Mouse (Mus musculus) CH12.LX (cell line): Measurements from ENCODE around the gene Frzb. TPM values are rescaled to one million over a fixed set of nuclear protein-coding genes. Genes with fewer than 3 reads are reported as not detected.

Experiments
- DNase-seq: peaks from one replicate; pipeline ENCODE4 v3.0.0-alpha.2; 2013; ENCODE audit errors: extremely low read depth
- H3K27ac ChIP-seq: 2 replicates; pipeline ENCODE4 v1.5.1; 2012; ENCODE audit warnings: low read depth, mild to moderate bottlenecking, control low read depth, moderate library complexity; ENCODE audit not compliant: insufficient read depth
- H3K27me3 ChIP-seq: replicated peaks from 2 replicates; pipeline ENCODE3; 2012; ENCODE audit warnings: inconsistent platforms
- H3K36me3 ChIP-seq, 2 experiments: replicated peaks in 1 of 2; 2 replicates each; pipeline versions ENCODE3 to v1.6.1; 2012; ENCODE audit warnings: inconsistent platforms in 1 of 2, low read length in 1 of 2, mild to moderate bottlenecking in 1 of 2, mixed read lengths in 1 of 2, moderate library complexity in 1 of 2; ENCODE audit not compliant: control insufficient read depth in 1 of 2, insufficient read depth in 1 of 2
- H3K4me1 ChIP-seq, 2 experiments: 2 replicates each; pipeline ENCODE4 v1.6.1; 2012; ENCODE audit warnings: inconsistent platforms in 1 of 2, moderate library complexity in 1 of 2; ENCODE audit not compliant: insufficient read depth in 2 of 2, control insufficient read depth in 1 of 2
- H3K4me2 ChIP-seq: 2 replicates; pipeline ENCODE4 v1.6.1; 2012; ENCODE audit warnings: low read depth, mild to moderate bottlenecking, control low read depth; ENCODE audit not compliant: poor library complexity, insufficient read depth, severe bottlenecking
- H3K4me3 ChIP-seq, 3 experiments: fragments of 150-350 bp in 1 of 3; sonication (generic) in 1 of 3; replicated peaks in 1 of 3; 2 replicates each; pipeline versions ENCODE3 to v1.5.1; 2011 to 2012; ENCODE audit warnings: low read depth in 2 of 3, low read length in 2 of 3, mild to moderate bottlenecking in 2 of 3, moderate library complexity in 2 of 3, control low read depth in 1 of 3, improper control_type of control experiment in 1 of 3, inconsistent platforms in 1 of 3, mixed read lengths in 1 of 3; ENCODE audit not compliant: poor library complexity in 1 of 3
- H3K79me2 ChIP-seq: replicated peaks from 2 replicates; pipeline ENCODE4 v1.6.1; 2012; ENCODE audit warnings: mild to moderate bottlenecking, moderate library complexity; ENCODE audit not compliant: control insufficient read depth, poor library complexity, insufficient read depth, severe bottlenecking; ENCODE audit errors: extremely low read depth
- H3K9ac ChIP-seq: 2 replicates; pipeline ENCODE4 v1.6.1; 2012; ENCODE audit warnings: low read depth, mild to moderate bottlenecking, control low read depth, moderate library complexity; ENCODE audit not compliant: insufficient read depth
- H3K9me3 ChIP-seq: replicated peaks from 2 replicates; pipeline ENCODE3; 2012; ENCODE audit warnings: low read length, inconsistent platforms, mixed read lengths
- BHLHE40 ChIP-seq: IDR thresholded peaks from 2 replicates; pipeline ENCODE4 v1.6.1; 2011; ENCODE audit warnings: mild to moderate bottlenecking, low read depth, low read length, improper control_type of control experiment
- JUND ChIP-seq: conservative IDR thresholded peaks from 2 replicates; pipeline ENCODE4 v1.6.1; 2011; ENCODE audit warnings: low read depth, low read length, improper control_type of control experiment
- MAFK ChIP-seq: IDR thresholded peaks from 2 replicates; pipeline ENCODE4 v1.6.1; 2011; ENCODE audit warnings: low read length, improper control_type of control experiment; ENCODE audit not compliant: insufficient replicate concordance
- MEF2A ChIP-seq: IDR thresholded peaks from 2 replicates; pipeline ENCODE4 v1.6.1; 2014; ENCODE audit warnings: low read depth, mild to moderate bottlenecking, inconsistent platforms, low read length, improper control_type of control experiment, borderline replicate concordance
- MXI1 ChIP-seq: IDR thresholded peaks from 2 replicates; pipeline ENCODE4 v1.6.1; 2011; ENCODE audit warnings: mild to moderate bottlenecking, low read depth, low read length, improper control_type of control experiment
- MYC ChIP-seq: IDR thresholded peaks from 2 replicates; pipeline ENCODE4 v1.6.1; 2011; ENCODE audit warnings: low read depth, mild to moderate bottlenecking, improper control_type of control experiment, low read length
- NRF1 ChIP-seq: IDR thresholded peaks from 2 replicates; pipeline ENCODE4 v1.6.1; 2014; ENCODE audit warnings: low read depth, mild to moderate bottlenecking, inconsistent platforms, low read length, improper control_type of control experiment, moderate library complexity
- POLR2AphosphoS2 ChIP-seq: IDR thresholded peaks from 2 replicates; pipeline ENCODE4 v1.6.1; 2011; ENCODE audit warnings: low read depth, low read length, improper control_type of control experiment
- SMC3 ChIP-seq: IDR thresholded peaks from 2 replicates; pipeline ENCODE4 v1.6.1; 2011; ENCODE audit warnings: low read depth, low read length, improper control_type of control experiment
- TBP ChIP-seq: conservative IDR thresholded peaks from 2 replicates; pipeline ENCODE4 v1.6.1; 2011; ENCODE audit warnings: low read depth, low read length, improper control_type of control experiment
- TCF12 ChIP-seq: IDR thresholded peaks from 2 replicates; pipeline ENCODE4 v1.6.1; 2014; ENCODE audit warnings: low read depth, mild to moderate bottlenecking, inconsistent platforms, low read length, improper control_type of control experiment
- USF1 ChIP-seq: IDR thresholded peaks from 2 replicates; pipeline ENCODE4 v1.6.1; 2014; ENCODE audit warnings: low read depth, mild to moderate bottlenecking, inconsistent platforms, low read length, improper control_type of control experiment
- ZC3H11A ChIP-seq: IDR thresholded peaks from 2 replicates; pipeline ENCODE4 v1.6.1; 2012; ENCODE audit warnings: low read depth, mild to moderate bottlenecking, inconsistent platforms, low read length, improper control_type of control experiment
- ZMIZ1 ChIP-seq: IDR thresholded peaks from 2 replicates; pipeline ENCODE4 v1.6.1; 2012; ENCODE audit warnings: low read depth, mild to moderate bottlenecking, inconsistent platforms, low read length, improper control_type of control experiment
- ZNF384 ChIP-seq: IDR thresholded peaks from 2 replicates; pipeline ENCODE4 v1.6.1; 2012; ENCODE audit warnings: low read depth, low read length, improper control_type of control experiment, inconsistent platforms
- dilution Hi-C: fragments of 300-500 bp; cut with MboI; formaldehyde crosslinking; loops from 2 replicates; pipeline ENCODE4 v1.14.3; 2020; ENCODE audit warnings: low sequenced_read_pairs; ENCODE audit not compliant: extremely low pct_unique_long_range_greater_than_20kb, extremely low pct_ligation_motif_present
- in situ Hi-C: fragments of 300-500 bp; cut with MboI; formaldehyde crosslinking; loops from 3 replicates; pipeline ENCODE4 v1.14.3; 2019; ENCODE audit warnings: low sequenced_read_pairs, low pct_ligation_motif_present, low pct_unique_long_range_greater_than_20kb, mixed read lengths
- polyA plus RNA-seq: library from polyadenylated mRNA; unstranded; fragments of >175 nt; gene quantifications from 2 replicates; pipeline ENCODE4 v1.2.1, GENCODE M21; 2012; ENCODE audit warnings: low read depth; ENCODE audit not compliant: insufficient read length
- total RNA-seq, 2 experiments: library from RNA; depleted of rRNA; stranded (reverse); fragments of 300-350 nt in 1 of 2; fragments of >200 nt in 1 of 2; gene quantifications; 2 replicates each; pipeline ENCODE4 v1.2.3; 2012 to 2014

Gene Frzb
- total and polyA plus RNA-seq, 3 experiments: not detected

DNA sequence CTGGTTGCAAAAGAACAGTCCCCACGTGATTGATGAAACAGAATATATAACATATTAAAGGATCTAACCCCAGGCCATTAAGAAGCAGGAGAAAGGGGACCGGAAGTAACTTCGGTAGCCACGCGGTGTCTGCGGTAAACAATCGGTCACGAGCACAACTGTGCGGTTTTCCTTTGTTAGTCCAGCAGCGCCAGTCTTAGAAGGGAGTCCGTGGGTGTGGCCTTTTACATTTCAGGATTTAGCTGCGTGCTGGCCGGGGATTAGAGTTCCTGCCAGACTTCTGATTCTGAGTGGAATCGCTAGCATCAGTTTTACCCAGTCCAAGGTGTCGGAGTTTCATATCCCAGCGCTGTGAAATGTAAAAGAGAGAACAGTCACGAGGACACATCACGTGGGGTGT lies 34.3 kb downstream of the Frzb start:
- no peak overlapping the region for H3K4me3 ChIP-seq
- no peak overlapping the region for H3K9ac ChIP-seq
- H3K27ac ChIP-seq: no peak overlapping the region
- no peak overlapping the region for H3K4me2 ChIP-seq
- no peaks in the 10 kb centered on the region for H3K9me3 ChIP-seq
- no peaks in the 10 kb centered on the region for H3K4me1 ChIP-seq
- dilution Hi-C loops: no loop called here
- no peak for DNase-seq
- TF ChIP-seq MYC: no peak
- TF ChIP-seq TCF12: no peak
- TF ChIP-seq ZMIZ1: no peak
- TF ChIP-seq TBP: no peak
- no peak for TF ChIP-seq ZC3H11A
- TF ChIP-seq MEF2A: no peak
- TF ChIP-seq JUND: no peak
- no peak for TF ChIP-seq ZNF384
- TF ChIP-seq MAFK: no peak
- TF ChIP-seq NRF1: no peak
- no peak for TF ChIP-seq SMC3
- no peak for TF ChIP-seq MXI1
- TF ChIP-seq USF1: no peak
- TF ChIP-seq BHLHE40: no peak
- TF ChIP-seq, all 38 proteins: peak for 0
- H3K36me3 ChIP-seq: no peaks in the 10 kb centered on the region
- H3K79me2 ChIP-seq: no peaks in the 10 kb centered on the region
- H3K27me3 ChIP-seq: no peaks in the 10 kb centered on the region
- in situ Hi-C loops: no loop called here

DNA sequence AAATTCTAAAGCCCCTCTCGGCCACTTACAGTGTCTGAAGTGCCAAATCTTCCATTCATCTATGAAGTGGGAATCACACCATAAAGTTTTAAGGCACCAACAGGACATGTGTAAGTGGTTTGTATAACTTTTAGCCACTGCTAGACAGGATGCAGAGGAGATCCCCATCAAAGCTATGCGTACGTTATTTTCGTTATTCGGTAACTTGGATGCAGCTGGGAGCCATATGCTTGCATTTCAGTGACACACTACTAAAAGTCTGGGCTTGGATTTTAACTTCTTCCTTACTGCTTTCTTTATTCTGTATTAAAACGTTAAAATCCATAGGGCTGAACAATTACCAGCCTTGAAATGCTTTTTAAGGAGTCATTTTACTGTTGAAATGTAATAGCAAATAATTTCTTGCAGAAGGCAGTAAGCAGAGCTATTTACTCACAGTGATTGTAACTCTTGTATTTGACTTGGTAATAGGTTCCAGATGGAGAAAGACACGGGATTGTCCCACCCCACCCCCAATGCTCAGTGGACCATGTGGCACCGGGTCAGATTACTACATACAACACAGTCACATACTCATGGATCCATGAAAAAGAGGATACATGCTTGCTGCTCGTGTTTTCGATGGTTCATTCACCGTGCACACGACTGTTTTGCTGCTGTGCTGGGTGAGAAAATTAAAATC lies 37.4 kb downstream of the Frzb start:
- DNase-seq: no peak
- no peak overlapping the region for H3K27ac ChIP-seq
- H3K9ac ChIP-seq: no peak overlapping the region
- H3K4me2 ChIP-seq: no peak overlapping the region
- in situ Hi-C loops: no loop called here
- H3K27me3 ChIP-seq: no peaks in the 10 kb centered on the region
- TF ChIP-seq POLR2AphosphoS2: no peak
- no peaks in the 10 kb centered on the region for H3K4me1 ChIP-seq
- dilution Hi-C loops: no loop called here
- H3K36me3 ChIP-seq: no peaks in the 10 kb centered on the region
- no peaks in the 10 kb centered on the region for H3K9me3 ChIP-seq
- H3K79me2 ChIP-seq: no peaks in the 10 kb centered on the region
- H3K4me3 ChIP-seq: no peak overlapping the region
